Mouse (Mus musculus) G1E-ER4 (cell line): ENCODE data around the gene Pabpn1. TPM values are rescaled to one million over a fixed set of nuclear protein-coding genes. Genes with fewer than 3 reads are reported as not detected.

Experiments
- GATA1 ChIP-seq: IDR thresholded peaks from one replicate; pipeline ENCODE4 v1.8.0; 2012; ENCODE audit warnings: low read length, inconsistent platforms
- polyA plus RNA-seq: library from polyadenylated mRNA; stranded (reverse); fragments of >175 nt; gene quantifications from 2 replicates; pipeline ENCODE4 v1.2.3, GENCODE M21; 2012

Pabpn1 gene
- polyA plus RNA-seq, 1 experiment, result 528 TPM

- no peak for TF ChIP-seq GATA1
Measured at GRCm38 (mm10) chr14:54941024-54941978, 49.0 kb downstream of the Pabpn1 start.

DNA sequence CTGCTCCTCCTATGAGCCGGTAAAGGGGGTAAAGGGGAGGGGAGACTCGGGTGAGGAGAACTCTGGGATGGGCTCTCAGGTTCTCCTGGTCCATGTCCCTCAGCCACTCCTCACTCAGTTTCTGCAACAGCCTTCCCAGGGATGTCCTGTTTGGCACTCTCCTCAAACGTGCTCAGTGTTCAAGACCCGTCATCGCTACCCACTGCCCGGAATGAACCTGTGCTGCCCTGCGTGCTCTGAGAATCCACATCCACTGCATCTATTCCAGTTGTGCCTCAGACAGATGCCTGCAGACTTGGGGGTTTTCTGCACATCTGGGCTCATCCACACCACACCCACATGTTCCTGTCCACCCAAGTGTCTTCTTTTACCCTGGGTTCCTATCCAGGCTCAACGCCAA is 50.2 kb downstream of the Pabpn1 start:
- no peak for TF ChIP-seq GATA1

- no peak for TF ChIP-seq GATA1
Measured at GRCm38 (mm10) chr14:54943971-54944370, 51.7 kb downstream of the Pabpn1 start.

DNA sequence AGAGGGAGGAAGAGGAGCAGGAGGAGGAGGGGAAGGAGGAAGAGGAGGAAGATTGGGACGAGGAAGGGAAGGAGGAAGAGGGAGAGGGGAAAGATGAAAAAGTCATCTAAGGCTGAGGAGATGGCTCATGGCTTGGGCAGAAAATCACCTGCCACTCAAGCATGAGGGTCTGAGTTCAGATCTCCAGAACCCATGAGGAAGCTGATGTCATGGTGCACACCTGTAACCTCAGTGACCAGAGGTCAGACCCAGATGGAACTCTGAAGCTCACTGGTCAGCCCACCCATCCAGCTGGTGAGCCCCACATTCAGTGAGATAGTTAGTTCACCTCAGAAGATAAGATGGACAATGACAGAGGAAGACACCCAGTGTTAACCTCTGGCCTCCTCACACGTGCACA is 52.6 kb downstream of the Pabpn1 start:
- no peak for TF ChIP-seq GATA1

DNA sequence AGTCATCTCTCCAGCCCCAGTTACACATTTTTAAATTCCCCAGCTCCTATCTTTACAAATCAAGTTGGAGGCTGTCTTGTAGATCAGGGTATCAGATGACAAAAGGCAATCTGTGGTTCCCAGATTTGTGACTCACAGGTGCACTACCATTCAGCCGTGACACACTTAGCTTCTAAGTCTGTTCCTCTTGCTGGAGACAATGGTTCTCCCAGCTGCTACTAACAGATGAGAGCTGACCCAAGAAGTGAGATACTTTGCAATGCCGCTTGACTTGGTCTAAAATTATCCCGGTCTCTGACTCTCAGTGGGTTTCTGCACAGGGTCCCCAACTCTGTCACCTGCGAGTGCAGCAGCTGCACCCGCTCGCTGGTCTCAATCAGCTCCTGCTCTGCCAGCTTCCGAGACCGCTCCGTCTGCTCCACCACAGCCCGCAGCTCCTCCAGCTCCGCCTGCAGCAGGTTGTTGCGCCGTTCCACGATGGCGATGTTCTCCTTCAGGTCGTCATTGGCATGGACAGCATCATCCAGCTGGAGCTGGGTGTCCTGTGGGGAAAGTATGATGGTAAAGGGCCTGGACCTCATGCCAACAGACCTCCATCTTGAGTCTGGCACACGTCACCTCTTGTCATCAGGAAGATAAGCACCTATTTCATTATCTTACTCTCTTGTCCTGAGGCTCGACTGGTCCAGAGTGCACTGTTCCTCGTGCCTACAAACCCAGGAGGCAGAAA is 53.8 kb downstream of the Pabpn1 start:
- no peak for TF ChIP-seq GATA1

Other genes starting within 250 kb of the Pabpn1 start
- 6.6 and 9.8 TPM in 2 replicates for gene 1700123O20Rik, start 206.3 kb upstream of the Pabpn1 start, polyA plus RNA-seq
- 516 and 685 TPM in 2 replicates for gene Acin1, start 205.6 kb upstream of the Pabpn1 start, polyA plus RNA-seq
- gene Gm29776, start 193.7 kb upstream of the Pabpn1 start, polyA plus RNA-seq, result not detected in 2 replicates
- not detected in 2 replicates for gene Cebpe, start 180.3 kb upstream of the Pabpn1 start, polyA plus RNA-seq
- 79.2 and 81.1 TPM in 2 replicates for gene Slc7a8, start 110.6 kb upstream of the Pabpn1 start, polyA plus RNA-seq
- gene Rnf212b, start 78.4 kb upstream of the Pabpn1 start, polyA plus RNA-seq, result not detected in 2 replicates
- gene Homez, start 21.5 kb upstream of the Pabpn1 start, polyA plus RNA-seq, result 1.5 and 1.6 TPM in 2 replicates
- 1.3 and 2.3 TPM in 2 replicates for gene Ppp1r3e, start 14.9 kb upstream of the Pabpn1 start, polyA plus RNA-seq
- 41.2 and 42.5 TPM in 2 replicates for gene Bcl2l2, start 9.1 kb upstream of the Pabpn1 start, polyA plus RNA-seq
- gene Gm20521, start 9.1 kb upstream of the Pabpn1 start, polyA plus RNA-seq, result 5.5 and 10.3 TPM in 2 replicates
- not detected in 2 replicates for gene Slc22a17, start 20.6 kb downstream of the Pabpn1 start, polyA plus RNA-seq
- gene Efs, start 33.6 kb downstream of the Pabpn1 start, polyA plus RNA-seq, result 0.04 TPM in 1 of 2 replicates, not detected in the other
- not detected in 2 replicates for gene Il25, start 40.2 kb downstream of the Pabpn1 start, polyA plus RNA-seq
- not detected in 2 replicates for gene Cmtm5, start 43.8 kb downstream of the Pabpn1 start, polyA plus RNA-seq
- gene Myh6, start 74.4 kb downstream of the Pabpn1 start, polyA plus RNA-seq, result 0.01 TPM in 1 of 2 replicates, not detected in the other
- gene Gm17428, start 84.4 kb downstream of the Pabpn1 start, polyA plus RNA-seq, result not detected in 2 replicates
- 0.04 and 0.05 TPM in 2 replicates for gene Myh7, start 102.1 kb downstream of the Pabpn1 start, polyA plus RNA-seq
- 39.2 and 43.5 TPM in 2 replicates for gene Ngdn, start 123.0 kb downstream of the Pabpn1 start, polyA plus RNA-seq
- gene Zfhx2, start 199.8 kb downstream of the Pabpn1 start, polyA plus RNA-seq, result 1.9 and 2.3 TPM in 2 replicates
- gene Thtpa, start 202.3 kb downstream of the Pabpn1 start, polyA plus RNA-seq, result 4.0 and 4.4 TPM in 2 replicates
- gene Ap1g2, start 214.1 kb downstream of the Pabpn1 start, polyA plus RNA-seq, result 16.8 and 21.9 TPM in 2 replicates
- gene Jph4, start 224.4 kb downstream of the Pabpn1 start, polyA plus RNA-seq, result 0.02 TPM in 1 of 2 replicates, not detected in the other